Mouse (Mus musculus) CH12.LX (cell line): Measurements from ENCODE around the gene Atg4b. TPM values are rescaled to one million over a fixed set of nuclear protein-coding genes. Genes with fewer than 3 reads are reported as not detected.

ENCODE experiments used
- DNase-seq: peaks from one replicate; pipeline ENCODE4 v3.0.0-alpha.2; 2013; ENCODE audit errors: extremely low read depth
- H3K27ac ChIP-seq: 2 replicates; pipeline ENCODE4 v1.5.1; 2012; ENCODE audit warnings: low read depth, mild to moderate bottlenecking, control low read depth, moderate library complexity; ENCODE audit not compliant: insufficient read depth
- H3K27me3 ChIP-seq: replicated peaks from 2 replicates; pipeline ENCODE3; 2012; ENCODE audit warnings: inconsistent platforms
- H3K36me3 ChIP-seq, 2 experiments: replicated peaks in 1 of 2; 2 replicates each; pipeline versions ENCODE3 to v1.6.1; 2012; ENCODE audit warnings: inconsistent platforms in 1 of 2, low read length in 1 of 2, mild to moderate bottlenecking in 1 of 2, mixed read lengths in 1 of 2, moderate library complexity in 1 of 2; ENCODE audit not compliant: control insufficient read depth in 1 of 2, insufficient read depth in 1 of 2
- H3K4me1 ChIP-seq, 2 experiments: 2 replicates each; pipeline ENCODE4 v1.6.1; 2012; ENCODE audit warnings: inconsistent platforms in 1 of 2, moderate library complexity in 1 of 2; ENCODE audit not compliant: insufficient read depth in 2 of 2, control insufficient read depth in 1 of 2
- H3K4me2 ChIP-seq: 2 replicates; pipeline ENCODE4 v1.6.1; 2012; ENCODE audit warnings: low read depth, mild to moderate bottlenecking, control low read depth; ENCODE audit not compliant: poor library complexity, insufficient read depth, severe bottlenecking
- H3K4me3 ChIP-seq, 3 experiments: fragments of 150-350 bp in 1 of 3; sonication (generic) in 1 of 3; replicated peaks in 1 of 3; 2 replicates each; pipeline versions ENCODE3 to v1.5.1; 2011 to 2012; ENCODE audit warnings: low read depth in 2 of 3, low read length in 2 of 3, mild to moderate bottlenecking in 2 of 3, moderate library complexity in 2 of 3, control low read depth in 1 of 3, improper control_type of control experiment in 1 of 3, inconsistent platforms in 1 of 3, mixed read lengths in 1 of 3; ENCODE audit not compliant: poor library complexity in 1 of 3
- H3K79me2 ChIP-seq: replicated peaks from 2 replicates; pipeline ENCODE4 v1.6.1; 2012; ENCODE audit warnings: mild to moderate bottlenecking, moderate library complexity; ENCODE audit not compliant: control insufficient read depth, poor library complexity, insufficient read depth, severe bottlenecking; ENCODE audit errors: extremely low read depth
- H3K9ac ChIP-seq: 2 replicates; pipeline ENCODE4 v1.6.1; 2012; ENCODE audit warnings: low read depth, mild to moderate bottlenecking, control low read depth, moderate library complexity; ENCODE audit not compliant: insufficient read depth
- H3K9me3 ChIP-seq: replicated peaks from 2 replicates; pipeline ENCODE3; 2012; ENCODE audit warnings: low read length, inconsistent platforms, mixed read lengths
- BHLHE40 ChIP-seq: IDR thresholded peaks from 2 replicates; pipeline ENCODE4 v1.6.1; 2011; ENCODE audit warnings: mild to moderate bottlenecking, low read depth, low read length, improper control_type of control experiment
- CHD1 ChIP-seq: IDR thresholded peaks from 2 replicates; pipeline ENCODE4 v1.6.1; 2012; ENCODE audit warnings: low read depth, low read length, improper control_type of control experiment, inconsistent platforms
- CHD2 ChIP-seq: IDR thresholded peaks from 2 replicates; pipeline ENCODE4 v1.6.1; 2011; ENCODE audit warnings: low read length, improper control_type of control experiment
- E2F4 ChIP-seq: IDR thresholded peaks from 2 replicates; pipeline ENCODE4 v1.6.1; 2011; ENCODE audit warnings: low read depth, low read length, improper control_type of control experiment; ENCODE audit not compliant: insufficient replicate concordance
- ELF1 ChIP-seq: IDR thresholded peaks from 2 replicates; pipeline ENCODE4 v1.6.1; 2014; ENCODE audit warnings: low read depth, mild to moderate bottlenecking, inconsistent platforms, low read length, improper control_type of control experiment
- GABPA ChIP-seq: IDR thresholded peaks from 2 replicates; pipeline ENCODE4 v1.6.1; 2012; ENCODE audit warnings: low read depth, low read length, improper control_type of control experiment, inconsistent platforms; ENCODE audit not compliant: insufficient replicate concordance
- HCFC1 ChIP-seq: IDR thresholded peaks from 2 replicates; pipeline ENCODE4 v1.6.1; 2012; ENCODE audit warnings: low read depth, mild to moderate bottlenecking, inconsistent platforms, low read length, improper control_type of control experiment
- JUN ChIP-seq: IDR thresholded peaks from 2 replicates; pipeline ENCODE4 v1.6.1; 2011; ENCODE audit warnings: low read depth, mild to moderate bottlenecking, low read length, improper control_type of control experiment, moderate library complexity; ENCODE audit not compliant: insufficient read depth
- JUND ChIP-seq: conservative IDR thresholded peaks from 2 replicates; pipeline ENCODE4 v1.6.1; 2011; ENCODE audit warnings: low read depth, low read length, improper control_type of control experiment
- KAT2A ChIP-seq: IDR thresholded peaks from 2 replicates; pipeline ENCODE4 v1.6.1; 2012; ENCODE audit warnings: low read length, improper control_type of control experiment, inconsistent platforms; ENCODE audit not compliant: insufficient replicate concordance
- MAX ChIP-seq: IDR thresholded peaks from 2 replicates; pipeline ENCODE4 v1.6.1; 2011; ENCODE audit warnings: low read length, improper control_type of control experiment
- MAZ ChIP-seq: IDR thresholded peaks from 2 replicates; pipeline ENCODE4 v1.6.1; 2012; ENCODE audit warnings: low read depth, mild to moderate bottlenecking, inconsistent platforms, low read length, improper control_type of control experiment, moderate library complexity
- MEF2A ChIP-seq: IDR thresholded peaks from 2 replicates; pipeline ENCODE4 v1.6.1; 2014; ENCODE audit warnings: low read depth, mild to moderate bottlenecking, inconsistent platforms, low read length, improper control_type of control experiment, borderline replicate concordance
- MXI1 ChIP-seq: IDR thresholded peaks from 2 replicates; pipeline ENCODE4 v1.6.1; 2011; ENCODE audit warnings: mild to moderate bottlenecking, low read depth, low read length, improper control_type of control experiment
- MYC ChIP-seq: IDR thresholded peaks from 2 replicates; pipeline ENCODE4 v1.6.1; 2011; ENCODE audit warnings: low read depth, mild to moderate bottlenecking, improper control_type of control experiment, low read length
- NELFE ChIP-seq: IDR thresholded peaks from 2 replicates; pipeline ENCODE4 v1.6.1; 2011; ENCODE audit warnings: low read depth, low read length, improper control_type of control experiment
- NRF1 ChIP-seq: IDR thresholded peaks from 2 replicates; pipeline ENCODE4 v1.6.1; 2014; ENCODE audit warnings: low read depth, mild to moderate bottlenecking, inconsistent platforms, low read length, improper control_type of control experiment, moderate library complexity
- PAX5 ChIP-seq: IDR thresholded peaks from 2 replicates; pipeline ENCODE4 v1.6.1; 2012; ENCODE audit warnings: low read length, inconsistent platforms, mixed read lengths
- POLR2A ChIP-seq: IDR thresholded peaks from 2 replicates; pipeline ENCODE4 v1.6.1; 2011; ENCODE audit warnings: low read depth, mild to moderate bottlenecking, improper control_type of control experiment, low read length
- POLR2AphosphoS2 ChIP-seq: IDR thresholded peaks from 2 replicates; pipeline ENCODE4 v1.6.1; 2011; ENCODE audit warnings: low read depth, low read length, improper control_type of control experiment
- SIN3A ChIP-seq: IDR thresholded peaks from 2 replicates; pipeline ENCODE4 v1.6.1; 2012; ENCODE audit warnings: low read length, improper control_type of control experiment, inconsistent platforms
- SMC3 ChIP-seq: IDR thresholded peaks from 2 replicates; pipeline ENCODE4 v1.6.1; 2011; ENCODE audit warnings: low read depth, low read length, improper control_type of control experiment
- TBP ChIP-seq: conservative IDR thresholded peaks from 2 replicates; pipeline ENCODE4 v1.6.1; 2011; ENCODE audit warnings: low read depth, low read length, improper control_type of control experiment
- TCF12 ChIP-seq: IDR thresholded peaks from 2 replicates; pipeline ENCODE4 v1.6.1; 2014; ENCODE audit warnings: low read depth, mild to moderate bottlenecking, inconsistent platforms, low read length, improper control_type of control experiment
- USF2 ChIP-seq: conservative IDR thresholded peaks from 2 replicates; pipeline ENCODE4 v1.6.1; 2011; ENCODE audit warnings: low read depth, low read length, improper control_type of control experiment
- ZC3H11A ChIP-seq: IDR thresholded peaks from 2 replicates; pipeline ENCODE4 v1.6.1; 2012; ENCODE audit warnings: low read depth, mild to moderate bottlenecking, inconsistent platforms, low read length, improper control_type of control experiment
- ZKSCAN1 ChIP-seq: IDR thresholded peaks from 2 replicates; pipeline ENCODE4 v1.6.1; 2012; ENCODE audit warnings: low read depth, inconsistent platforms, low read length, improper control_type of control experiment, borderline replicate concordance
- ZMIZ1 ChIP-seq: IDR thresholded peaks from 2 replicates; pipeline ENCODE4 v1.6.1; 2012; ENCODE audit warnings: low read depth, mild to moderate bottlenecking, inconsistent platforms, low read length, improper control_type of control experiment
- ZNF384 ChIP-seq: IDR thresholded peaks from 2 replicates; pipeline ENCODE4 v1.6.1; 2012; ENCODE audit warnings: low read depth, low read length, improper control_type of control experiment, inconsistent platforms
- dilution Hi-C: fragments of 300-500 bp; cut with MboI; formaldehyde crosslinking; loops from 2 replicates; pipeline ENCODE4 v1.14.3; 2020; ENCODE audit warnings: low sequenced_read_pairs; ENCODE audit not compliant: extremely low pct_unique_long_range_greater_than_20kb, extremely low pct_ligation_motif_present
- in situ Hi-C: fragments of 300-500 bp; cut with MboI; formaldehyde crosslinking; loops from 3 replicates; pipeline ENCODE4 v1.14.3; 2019; ENCODE audit warnings: low sequenced_read_pairs, low pct_ligation_motif_present, low pct_unique_long_range_greater_than_20kb, mixed read lengths
- polyA plus RNA-seq: library from polyadenylated mRNA; unstranded; fragments of >175 nt; gene quantifications from 2 replicates; pipeline ENCODE4 v1.2.1, GENCODE M21; 2012; ENCODE audit warnings: low read depth; ENCODE audit not compliant: insufficient read length
- total RNA-seq, 2 experiments: library from RNA; depleted of rRNA; stranded (reverse); fragments of 300-350 nt in 1 of 2; fragments of >200 nt in 1 of 2; gene quantifications; 2 replicates each; pipeline ENCODE4 v1.2.3; 2012 to 2014

Atg4b gene
- total and polyA plus RNA-seq, 3 experiments: 20.1 to 55.1 (median 21.4) TPM

GRCm38 (mm10) chr1:93825105-93825674, 73.9 kb downstream of the Atg4b start:
- peak; percentile 98 for DNase-seq
- no peaks in the 10 kb centered on the region for H3K27me3 ChIP-seq
- peak overlapping the region; percentile 94 for H3K27ac ChIP-seq
- H3K36me3 ChIP-seq: peaks cover 2 to 42% of the 10 kb centered on the region in 2 experiments
- in situ Hi-C loops (no loop called here), dilution Hi-C loops (no loop called here)
- H3K9me3 ChIP-seq: no peaks in the 10 kb centered on the region
- H3K4me1 ChIP-seq: peaks cover 6 to 19% of the 10 kb centered on the region in 2 experiments
- peak overlapping the region; percentile 81 for H3K4me2 ChIP-seq
- no peaks in the 10 kb centered on the region for H3K79me2 ChIP-seq
- peak overlapping the region; percentile 84 for H3K9ac ChIP-seq
- no peak for TF ChIP-seq JUND
- TF ChIP-seq ZKSCAN1: no peak
- TF ChIP-seq POLR2A: peak; percentile 94
- peak; percentile 94 for TF ChIP-seq POLR2AphosphoS2
- TF ChIP-seq SIN3A: peak; percentile 93
- peak; percentile 96 for TF ChIP-seq ELF1
- no peak for TF ChIP-seq ZC3H11A
- peak; percentile 79 for TF ChIP-seq HCFC1
- peak; percentile 86 for TF ChIP-seq TCF12
- no peak for TF ChIP-seq SMC3
- TF ChIP-seq CHD1: no peak
- peak; percentile 96 for TF ChIP-seq NELFE
- TF ChIP-seq ZMIZ1: peak; percentile 87
- 0 out of 2 replicates have a peak, but pooled peaks have one; percentile 40 for TF ChIP-seq MEF2A
- TF ChIP-seq USF2: no peak
- TF ChIP-seq MAZ: peak; percentile 92
- peak; percentile 82; the same call in 1 of the 2 replicates for TF ChIP-seq MXI1
- TF ChIP-seq TBP: peak; percentile 94
- peak; percentile 4; the same call in 1 of the 2 replicates for TF ChIP-seq GABPA
- TF ChIP-seq MYC: peak; percentile 87
- TF ChIP-seq KAT2A: 0 out of 2 replicates have a peak, but pooled peaks have one; percentile 45
- TF ChIP-seq PAX5: no peak
- TF ChIP-seq NRF1: peak; percentile 88
- TF ChIP-seq MAX: peak; percentile 92
- TF ChIP-seq JUN: no peak
- TF ChIP-seq E2F4: no peak
- peak; percentile 52 for TF ChIP-seq ZNF384
- peak; percentile 27; the same call in 1 of the 2 replicates for TF ChIP-seq CHD2
- TF ChIP-seq BHLHE40: peak; percentile 34; the same call in 1 of the 2 replicates
- peak overlapping the region; percentile 41 to 78 (median 56) for H3K4me3 ChIP-seq
